Mouse (Mus musculus) heart, embryonic 15.5 days (tissue): ENCODE measurements around the gene Pam. TPM values are rescaled to one million over a fixed set of nuclear protein-coding genes. Genes with fewer than 3 reads are reported as not detected.

Experiments
- ATAC-seq: fragments of 200-750 bp; cut with Nextera tagmentation; replicated peaks from 2 replicates; pipeline ENCODE4 v1.8.0; 2017; ENCODE audit warnings: low read depth, moderate TSS enrichment; ENCODE audit not compliant: insufficient number of reproducible peaks, insufficient read depth, low FRiP score
- H3K27ac ChIP-seq: fragments of 300-500 bp; sonication (generic); 2 replicates; pipeline ENCODE4 v1.5.1; 2015; ENCODE audit warnings: mild to moderate bottlenecking, inconsistent platforms
- H3K27me3 ChIP-seq: fragments of 300-500 bp; sonication (generic); 2 replicates; pipeline ENCODE4 v1.6.1; 2015; ENCODE audit warnings: inconsistent platforms
- H3K36me3 ChIP-seq: fragments of 300-500 bp; sonication (generic); 2 replicates; pipeline ENCODE4 v1.6.1; 2015; ENCODE audit warnings: mild to moderate bottlenecking, inconsistent platforms
- H3K4me1 ChIP-seq: fragments of 300-500 bp; sonication (generic); replicated peaks from 2 replicates; pipeline ENCODE4 v1.6.1; 2015; ENCODE audit warnings: inconsistent platforms
- H3K4me2 ChIP-seq: fragments of 300-500 bp; sonication (generic); 2 replicates; pipeline ENCODE4 v1.6.1; 2015; ENCODE audit warnings: inconsistent platforms, mild to moderate bottlenecking, moderate library complexity
- H3K4me3 ChIP-seq: fragments of 300-500 bp; sonication (generic); 2 replicates; pipeline ENCODE4 v1.5.1; 2015; ENCODE audit warnings: mild to moderate bottlenecking, inconsistent platforms
- H3K9ac ChIP-seq: fragments of 300-500 bp; sonication (generic); 2 replicates; pipeline ENCODE4 v1.6.1; 2015; ENCODE audit warnings: mild to moderate bottlenecking, inconsistent platforms
- H3K9me3 ChIP-seq: fragments of 300-500 bp; sonication (generic); replicated peaks from 2 replicates; pipeline ENCODE4 v1.6.1; 2016; ENCODE audit warnings: inconsistent platforms
- WGBS: fragments of 180-500 bp; shearing (Covaris S2); methylation state at CpG from one replicate; pipeline ENCODE4 v1.1.7; 2015; ENCODE audit warnings: mixed read lengths; 5-methylcytosine and 5-hydroxymethylcytosine counted together
- polyA plus RNA-seq: library from polyadenylated mRNA; unstranded; fragments of >200 nt; fragmentation: Nextera tagmentation; extraction: Ambion mirVana; gene quantifications from 2 replicates; pipeline ENCODE4 v1.2.1, GENCODE M21; 2015

Gene Pam
- polyA plus RNA-seq, 1 experiment from 2014 or later, result 544 TPM

GRCm38 (mm10) chr1:97759841-97760240 lies 335.6 kb downstream of the Pam start:
- no peak for ATAC-seq
- Histone ChIP-seq H3K9me3 (no peaks in the 10 kb centered on the region), H3K4me2 (peak overlapping the region; percentile 22; the same call in 1 of the 2 replicates), H3K9ac (no peak overlapping the region), H3K4me3 (no peak overlapping the region), H3K4me1 (0 out of 2 replicates have a peak, but pooled peaks cover 2% of the 10 kb centered on the region), H3K27ac (peak overlapping the region; percentile 84), H3K36me3 (peaks cover 13% of the 10 kb centered on the region), H3K27me3 (no peaks in the 10 kb centered on the region)

- Histone ChIP-seq H3K36me3 (peaks cover 36% of the 10 kb centered on the region), H3K9ac (no peak overlapping the region), H3K4me2 (no peak overlapping the region), H3K4me3 (no peak overlapping the region), H3K27ac (no peak overlapping the region), H3K9me3 (no peaks in the 10 kb centered on the region), H3K27me3 (no peaks in the 10 kb centered on the region), H3K4me1 (0 out of 2 replicates have a peak, but pooled peaks cover 1% of the 10 kb centered on the region)
- ATAC-seq, result no peak
- 60% methylated on average over 4 of the region's 4 CpGs for WGBS
Measured at GRCm38 (mm10) chr1:97754392-97754791, 341.1 kb downstream of the Pam start.

- Histone ChIP-seq H3K9ac (no peak overlapping the region), H3K9me3 (no peaks in the 10 kb centered on the region), H3K36me3 (peaks cover 40% of the 10 kb centered on the region), H3K4me2 (no peak overlapping the region), H3K4me3 (no peak overlapping the region), H3K27me3 (no peaks in the 10 kb centered on the region), H3K27ac (no peak overlapping the region), H3K4me1 (no peaks in the 10 kb centered on the region)
- ATAC-seq, result no peak
Measured at GRCm38 (mm10) chr1:97753216-97753615, 342.2 kb downstream of the Pam start.

- 91% methylated on average over 3 of the region's 3 CpGs for WGBS
- ATAC-seq, result no peak
- Histone ChIP-seq H3K9me3 (no peaks in the 10 kb centered on the region), H3K4me3 (no peak overlapping the region), H3K4me1 (peaks cover 3% of the 10 kb centered on the region; the same call in 1 of the 2 replicates), H3K27me3 (no peaks in the 10 kb centered on the region), H3K4me2 (no peak overlapping the region), H3K9ac (no peak overlapping the region), H3K36me3 (peaks cover 57% of the 10 kb centered on the region), H3K27ac (no peak overlapping the region)
Measured at GRCm38 (mm10) chr1:97748163-97748562, 347.3 kb downstream of the Pam start.

- no peak overlapping the region for H3K4me3 ChIP-seq
- H3K4me1 ChIP-seq, result peaks cover 3% of the 10 kb centered on the region; the same call in 1 of the 2 replicates
- H3K9ac ChIP-seq, result no peak overlapping the region
- 96% methylated on average over 7 of the region's 7 CpGs for WGBS
- no peak for ATAC-seq
- no peak overlapping the region for H3K27ac ChIP-seq
- peaks cover 62% of the 10 kb centered on the region for H3K36me3 ChIP-seq
- no peaks in the 10 kb centered on the region for H3K27me3 ChIP-seq
- no peak overlapping the region for H3K4me2 ChIP-seq
- no peaks in the 10 kb centered on the region for H3K9me3 ChIP-seq
Measured at GRCm38 (mm10) chr1:97746261-97746660, 349.2 kb downstream of the Pam start.

GRCm38 (mm10) chr1:97745712-97746111 lies 349.7 kb downstream of the Pam start:
- Histone ChIP-seq H3K27me3 (no peaks in the 10 kb centered on the region), H3K4me2 (no peak overlapping the region), H3K4me1 (peaks cover 3% of the 10 kb centered on the region; the same call in 1 of the 2 replicates), H3K9ac (no peak overlapping the region), H3K4me3 (no peak overlapping the region), H3K9me3 (no peaks in the 10 kb centered on the region), H3K27ac (no peak overlapping the region), H3K36me3 (peaks cover 61% of the 10 kb centered on the region)
- WGBS, result 47% methylated on average over 4 of the region's 4 CpGs
- ATAC-seq, result no peak
